Mouse (Mus musculus): ENCODE results near the gene Szrd1. TPM values are rescaled to one million over a fixed set of nuclear protein-coding genes. Genes with fewer than 3 reads are reported as not detected.

Gene Szrd1
- polyA plus RNA-seq, 1 experiment = 10.7 TPM

- H3K36me3 ChIP-seq (ENCODE audit: control insufficient read depth) = peaks cover 88% of the 10 kb centered on the region
- no peaks in the 10 kb centered on the region for H3K9me3 ChIP-seq (ENCODE audit: control insufficient read depth, low read length)
- TF ChIP-seq GATA1 (IDR thresholded peaks at IDR 0.05; ENCODE audit: low read length) (no peak), TAL1 (IDR thresholded peaks at IDR 0.05; ENCODE audit: low read length) (no peak)
- no peak overlapping the region for H3K4me3 ChIP-seq (replicated peaks)
- H3K4me1 ChIP-seq (ENCODE audit: control insufficient read depth) = peaks cover 52% of the 10 kb centered on the region
- no peaks in the 10 kb centered on the region for H3K27me3 ChIP-seq (ENCODE audit: control insufficient read depth)
These were observed 72.0 kb downstream of the Szrd1 start for GRCm38 (mm10) chr4:141067516-141068046.

- no peak for TF ChIP-seq TAL1 (IDR thresholded peaks at IDR 0.05; ENCODE audit: low read length)
- no peak for TF ChIP-seq GATA1 (IDR thresholded peaks at IDR 0.05; ENCODE audit: low read length)
- H3K36me3 ChIP-seq (ENCODE audit: control insufficient read depth) = peaks cover 82% of the 10 kb centered on the region
- peaks cover 45% of the 10 kb centered on the region for H3K4me1 ChIP-seq (ENCODE audit: control insufficient read depth)
These were observed 72.7 kb downstream of the Szrd1 start for GRCm38 (mm10) chr4:141066709-141067515.

GRCm38 (mm10) chr4:141065123-141065522, 74.5 kb downstream of the Szrd1 start:
- H3K36me3 ChIP-seq (ENCODE audit: control insufficient read depth) = peaks cover 64% of the 10 kb centered on the region
- H3K27me3 ChIP-seq (ENCODE audit: control insufficient read depth) = no peaks in the 10 kb centered on the region
- no peaks in the 10 kb centered on the region for H3K9me3 ChIP-seq (ENCODE audit: control insufficient read depth, low read length)
- no peak for TF ChIP-seq GATA1 (IDR thresholded peaks at IDR 0.05; ENCODE audit: low read length)
- no peak for TF ChIP-seq TAL1 (IDR thresholded peaks at IDR 0.05; ENCODE audit: low read length)
- H3K4me1 ChIP-seq (ENCODE audit: control insufficient read depth) = peaks cover 42% of the 10 kb centered on the region
- H3K4me3 ChIP-seq (replicated peaks) = no peak overlapping the region

More at GRCm38 (mm10) chr4:141066709-141067515, 72.7 kb downstream of the Szrd1 start:
- no peak overlapping the region for H3K4me3 ChIP-seq (replicated peaks)
- no peaks in the 10 kb centered on the region for H3K9me3 ChIP-seq (ENCODE audit: control insufficient read depth, low read length)
- no peaks in the 10 kb centered on the region for H3K27me3 ChIP-seq (ENCODE audit: control insufficient read depth)

DNA sequence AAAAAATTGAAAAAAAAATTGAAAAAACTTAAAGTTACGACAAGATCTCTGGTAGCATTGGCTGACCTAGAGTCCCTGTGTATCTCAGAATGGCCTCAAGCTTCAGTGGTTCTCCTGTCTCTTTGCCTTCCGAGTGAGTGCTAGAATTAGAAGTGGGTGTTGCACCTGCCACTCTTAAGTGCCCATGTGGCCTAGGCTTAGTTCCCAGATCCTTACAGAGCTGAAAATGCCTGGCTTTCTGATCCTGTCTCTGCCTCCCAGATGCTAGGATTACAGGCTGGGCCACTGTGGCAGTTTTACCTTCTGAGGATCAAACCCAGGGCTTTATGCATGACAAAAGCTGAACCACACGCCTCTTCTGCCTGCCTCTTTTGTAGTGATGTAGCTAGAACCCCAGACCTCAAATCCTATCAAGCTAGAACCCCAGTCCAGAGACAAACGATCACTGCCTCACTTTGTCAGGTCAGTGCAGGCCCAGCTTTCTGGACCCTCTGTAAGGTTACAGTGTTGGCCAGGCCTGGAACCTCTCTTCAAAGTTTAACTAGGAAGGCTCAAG, 75.4 kb downstream of the Szrd1 start:
- no peak for TF ChIP-seq TAL1 (IDR thresholded peaks at IDR 0.05; ENCODE audit: low read length)
- TF ChIP-seq GATA1 (IDR thresholded peaks at IDR 0.05; ENCODE audit: low read length) = no peak

More for the DNA sequence above, 75.4 kb downstream of the Szrd1 start:
- no peak overlapping the region for H3K4me3 ChIP-seq (replicated peaks)
- no peaks in the 10 kb centered on the region for H3K27me3 ChIP-seq (ENCODE audit: control insufficient read depth)
- H3K9me3 ChIP-seq (ENCODE audit: control insufficient read depth, low read length) = no peaks in the 10 kb centered on the region
- peaks cover 39% of the 10 kb centered on the region for H3K4me1 ChIP-seq (ENCODE audit: control insufficient read depth)
- H3K36me3 ChIP-seq (ENCODE audit: control insufficient read depth) = peaks cover 54% of the 10 kb centered on the region

Other genes with a start within 250 kb of the Szrd1 start
- gene Padi2, start 233.4 kb downstream of the Szrd1 start, polyA plus RNA-seq (2012) = 2.4 and 2.6 TPM in 2 replicates
- gene Sdhb, start 178.6 kb downstream of the Szrd1 start, polyA plus RNA-seq (2012) = 9.3 and 10.1 TPM in 2 replicates
- gene Atp13a2, start 152.9 kb downstream of the Szrd1 start, polyA plus RNA-seq (2012) = 1.1 and 1.5 TPM in 2 replicates
- 0.08 and 0.12 TPM in 2 replicates for gene Mfap2, start 129.4 kb downstream of the Szrd1 start, polyA plus RNA-seq (2012)
- 0.49 and 0.50 TPM in 2 replicates for gene Crocc, start 79.2 kb downstream of the Szrd1 start, polyA plus RNA-seq (2012)
- gene Necap2, start 61.4 kb downstream of the Szrd1 start, polyA plus RNA-seq (2012) = 22.6 and 25.4 TPM in 2 replicates
- gene Spata21, start 51.4 kb downstream of the Szrd1 start, polyA plus RNA-seq (2012) = not detected in 2 replicates
- gene Fbxo42, start 8.1 kb upstream of the Szrd1 start, polyA plus RNA-seq (2012) = 6.2 and 6.5 TPM in 2 replicates
- not detected in 2 replicates for gene Rsg1, start 74.2 kb upstream of the Szrd1 start, polyA plus RNA-seq (2012)
- gene Arhgef19, start 99.7 kb upstream of the Szrd1 start, polyA plus RNA-seq (2012) = 0.08 and 0.12 TPM in 2 replicates
- gene Epha2, start 161.5 kb upstream of the Szrd1 start, polyA plus RNA-seq (2012) = not detected in 2 replicates
- not detected in 2 replicates for gene Fam131c, start 228.4 kb upstream of the Szrd1 start, polyA plus RNA-seq (2012)